15 mouse cellular contexts compared by ENCODE assay signal in genomic region chr4:122859096-122859674, GRCm38 (mm10). TPM values are rescaled to one million over a fixed set of nuclear protein-coding genes. Genes with fewer than 3 reads are reported as not detected.
A peak's percentile ranks its signal among the peaks of the same experiment; 100 is the strongest.
DNase-seq lines count a peak whose midpoint lies in the region; ATAC-seq and TF ChIP-seq lines count a peak whose summit lies in the region.
"Had no signal": no experiment of that assay in that cellular context is flagged by ENCODE, and none has a peak within 500 bp of the region (broad histone marks: within the 10 kb centered on the region; RNA-seq: fewer than 3 reads in every experiment).

No protein-coding gene starts in this region.

- no peaks in the 10 kb centered on the region for H3K79me2 ChIP-seq in C2C12 (ENCODE audit: control insufficient read depth, insufficient read depth)
- peaks cover 30% of the 10 kb centered on the region for H3K79me2 ChIP-seq in macrophage (ENCODE audit: inconsistent target)

- peaks cover 20% of the 10 kb centered on the region for H3K36me3 ChIP-seq in kidney, adult 2 months (ENCODE audit: control insufficient read depth, insufficient read depth, low read length)
- H3K36me3 ChIP-seq in C2C12 (ENCODE audit: control insufficient read depth, insufficient read depth), result peaks cover 82% of the 10 kb centered on the region
- H3K36me3 ChIP-seq in macrophage (ENCODE audit: inconsistent target), result peaks cover 58% of the 10 kb centered on the region
- H3K36me3 ChIP-seq in forebrain, embryonic 14.5 days (ENCODE audit: control insufficient read depth, insufficient read depth, low read length), result peaks cover 87% of the 10 kb centered on the region

- no peak for TF ChIP-seq POLR2A in kidney, adult 2 months (IDR thresholded peaks at IDR 0.05; ENCODE audit: low read depth, low read length)

- H3K9me3 ChIP-seq in forebrain, embryonic 14.5 days (replicated peaks; ENCODE audit: control insufficient read depth, low read length), result no peaks in the 10 kb centered on the region
- H3K9me3 ChIP-seq: hindbrain, embryonic 12.5 days; megakaryocyte, embryonic 14.5 days; neural tube, embryonic 13.5 days had no signal

- no peaks in the 10 kb centered on the region for H3K27me3 ChIP-seq in kidney, adult 2 months (replicated peaks; ENCODE audit: control insufficient read depth, insufficient read depth, low read length)
- no peaks in the 10 kb centered on the region for H3K27me3 ChIP-seq in C2C12 (ENCODE audit: control insufficient read depth, insufficient read depth, insufficient read length)
- no peaks in the 10 kb centered on the region for H3K27me3 ChIP-seq in forebrain, embryonic 14.5 days (replicated peaks; ENCODE audit: control insufficient read depth, insufficient read depth, low read length)
- H3K27me3 ChIP-seq: hindbrain, embryonic 12.5 days; megakaryocyte, embryonic 14.5 days; neural tube, embryonic 13.5 days had no signal

- no peak for TF ChIP-seq CTCF in kidney, adult 2 months (conservative IDR thresholded peaks at IDR 0.05; ENCODE audit: insufficient read depth, insufficient read length, low read depth, low read length)
- TF ChIP-seq CTCF in C2C12 (IDR thresholded peaks at IDR 0.05; ENCODE audit: control insufficient read depth, insufficient read depth, insufficient read length), result no peak

- no peak overlapping the region for H3K4me3 ChIP-seq in kidney, adult 2 months (ENCODE audit: insufficient read depth, low read depth, low read length)
- no peak overlapping the region for H3K4me3 ChIP-seq in C2C12 (ENCODE audit: insufficient read depth, poor library complexity, severe bottlenecking)
- no peak overlapping the region for H3K4me3 ChIP-seq in macrophage (ENCODE audit: inconsistent target)
- no peak overlapping the region for H3K4me3 ChIP-seq in forebrain, embryonic 14.5 days (ENCODE audit: low read depth, low read length)
- H3K4me3 ChIP-seq: hindbrain, embryonic 12.5 days; megakaryocyte, embryonic 14.5 days; neural tube, embryonic 13.5 days had no signal

- no peak overlapping the region for H3K9ac ChIP-seq in forebrain, embryonic 14.5 days (ENCODE audit: low read length)
- H3K9ac ChIP-seq: hindbrain, embryonic 12.5 days; neural tube, embryonic 13.5 days had no signal

- H3K4me1 ChIP-seq in kidney, adult 2 months (ENCODE audit: control insufficient read depth, insufficient read depth, low read length), result no peaks in the 10 kb centered on the region
- H3K4me1 ChIP-seq in forebrain, embryonic 14.5 days (ENCODE audit: control insufficient read depth, insufficient read depth, low read length), result no peaks in the 10 kb centered on the region
- H3K4me1 ChIP-seq: hindbrain, embryonic 12.5 days; neural tube, embryonic 13.5 days had no signal

- ATAC-seq in granulocyte monocyte progenitor cell, adult 5-6 weeks (replicated peaks; ENCODE audit: poor library complexity, severe bottlenecking), result peak; percentile 49
- ATAC-seq in forebrain, embryonic 14.5 days, result no peak
- ATAC-seq: activated CD4-positive, CD25-positive, alpha-beta regulatory T cell, adult 4 months had no signal

- H3K79me3 ChIP-seq in C2C12 (ENCODE audit: low read depth), result no peaks in the 10 kb centered on the region

- H3K27ac ChIP-seq in kidney, adult 2 months (ENCODE audit: insufficient read depth, low read depth, low read length), result no peak overlapping the region
- H3K27ac ChIP-seq in macrophage, result peak overlapping the region; percentile 12; the same call in 1 of the 2 replicates
- no peak overlapping the region for H3K27ac ChIP-seq in forebrain, embryonic 14.5 days (ENCODE audit: low read depth, low read length)
- H3K27ac ChIP-seq: hindbrain, embryonic 12.5 days; neural tube, embryonic 13.5 days had no signal

- no peak overlapping the region for H3ac ChIP-seq in C2C12 (ENCODE audit: control insufficient read depth, insufficient read length, low read depth)

- DNase-seq in kidney, adult 2 months, result peak; percentile 49
- no peak for DNase-seq in kidney, adult 18-20 months
- DNase-seq in urinary bladder, adult 2 months (ENCODE audit: low spot score), result no peak
- no peak for DNase-seq in forebrain, embryonic 14.5 days (ENCODE audit: low spot score)
- DNase-seq: cerebellum, adult 18-20 months; gastrocnemius, postnatal 36 days; layer of hippocampus, postnatal 36 days; thymus, postnatal 25 days had no signal

- WGBS in kidney, adult 2 months, result 49% methylated on average over 6 of the region's 6 CpGs
- WGBS in macrophage (ENCODE audit: missing documents), result 50% methylated on average over 6 of the region's 6 CpGs
- WGBS in forebrain, embryonic 14.5 days, result 91% methylated on average over 6 of the region's 6 CpGs

- H3K4me2 ChIP-seq in forebrain, embryonic 14.5 days (ENCODE audit: low read length), result no peak overlapping the region
- H3K4me2 ChIP-seq: hindbrain, embryonic 12.5 days; neural tube, embryonic 13.5 days had no signal

TF ChIP-seq in C2C12, 6 proteins besides CTCF, POLR2A, EP300 and RAD21:
- TF ChIP-seq MAX (IDR thresholded peaks at IDR 0.05), result peak; percentile 27
- TF ChIP-seq MYOD1 (IDR thresholded peaks at IDR 0.05; ENCODE audit: control insufficient read depth, insufficient read length, low read depth), result peak; percentile 4
- TF ChIP-seq MYOG (IDR thresholded peaks at IDR 0.05; ENCODE audit: control insufficient read depth, extremely low read depth, insufficient read length), result no peak

RNA-seq across cellular contexts. Expression of gene Ppt1, which starts 23.1 kb away (rescaled TPM):
- 61.2 and 67.7 TPM in 2 replicates for polyA plus RNA-seq in kidney, adult 2 months (2012; rRNA removed)
- 40.0 TPM for polyA plus RNA-seq in C2C12 (2012; fragmentation: generic; extraction: Trizol)
- total RNA-seq in granulocyte monocyte progenitor cell, adult 5-6 weeks (2014; fragmentation: Nextera tagmentation), result 59.3 and 67.4 TPM in 2 replicates
- 79.1 and 80.1 TPM in 2 replicates for total RNA-seq in granulocyte monocyte progenitor cell, adult 5-6 weeks (2017)
- total RNA-seq in macrophage (2018; cell fraction: chromatin; rRNA removed), result 100 to 1,000 TPM in 3 of 26 experiments, 10 to 100 TPM in 23; 14.0 to 115 (median 57.6) TPM
- total RNA-seq in macrophage (2018; cell fraction: cytosol; rRNA removed), result 100 to 1,000 TPM in 3 of 26 experiments, 10 to 100 TPM in 23; 67.6 to 105 (median 84.7) TPM
- total RNA-seq in macrophage (2018; cell fraction: nucleus; rRNA removed), result 100 to 1,000 TPM in 5 of 26 experiments, 10 to 100 TPM in 21; 24.1 to 159 (median 86.1) TPM
- 97.1 to 164 TPM (median 112 TPM) in 3 replicates for polyA plus RNA-seq in macrophage (2018)
- polyA plus RNA-seq in urinary bladder, adult 2 months (2012; rRNA removed), result 85.3 and 85.8 TPM in 2 replicates
- 54.9 and 63.7 TPM in 2 replicates for polyA plus RNA-seq in forebrain, embryonic 14.5 days (2014; fragmentation: Nextera tagmentation; extraction: Ambion mirVana)

RNA-seq across cellular contexts. Expression of gene Cap1, which starts 26.7 kb away (rescaled TPM):
- polyA plus RNA-seq in kidney, adult 2 months (2012; rRNA removed), result 89.3 and 101 TPM in 2 replicates
- 384 TPM for polyA plus RNA-seq in C2C12 (2012; fragmentation: generic; extraction: Trizol)
- total RNA-seq in granulocyte monocyte progenitor cell, adult 5-6 weeks (2014; fragmentation: Nextera tagmentation), result 122 and 132 TPM in 2 replicates
- 132 and 157 TPM in 2 replicates for total RNA-seq in granulocyte monocyte progenitor cell, adult 5-6 weeks (2017)
- 100 to 1,000 TPM; 120 to 324 (median 283) TPM for total RNA-seq in macrophage (2018; cell fraction: chromatin; rRNA removed)
- total RNA-seq in macrophage (2018; cell fraction: cytosol; rRNA removed), result 100 to 1,000 TPM; 401 to 516 (median 457) TPM
- 100 to 1,000 TPM; 151 to 403 (median 238) TPM for total RNA-seq in macrophage (2018; cell fraction: nucleus; rRNA removed)
- 402 to 842 TPM (median 678 TPM) in 3 replicates for polyA plus RNA-seq in macrophage (2018)
- polyA plus RNA-seq in urinary bladder, adult 2 months (2012; rRNA removed), result 129 and 179 TPM in 2 replicates
- polyA plus RNA-seq in forebrain, embryonic 14.5 days (2014; fragmentation: Nextera tagmentation; extraction: Ambion mirVana), result 73.7 and 77.7 TPM in 2 replicates
